Mouse (Mus musculus) gastrocnemius, adult 18-20 months (tissue): Measurements from ENCODE around the gene Nle1. TPM values are rescaled to one million over a fixed set of nuclear protein-coding genes. Genes with fewer than 3 reads are reported as not detected.

ENCODE experiments used
- DNase-seq: peaks from one replicate; pipeline ENCODE4 v3.0.0; 2021; ENCODE audit warnings: low spot score
- total RNA-seq, 2 experiments: library from RNA; stranded (reverse); gene quantifications; 2 replicates each; pipeline ENCODE4 v1.2.3; 2021

Nle1 gene
- total RNA-seq, 2 experiments from 2014 or later = 10.4 to 13.9 TPM

GRCm38 (mm10) chr11:82920768-82921167 is 12.6 kb upstream of the Nle1 start:
- no peak for DNase-seq

- peak; percentile 77 for DNase-seq
Observed at GRCm38 (mm10) chr11:82914711-82915352, 6.6 kb upstream of the Nle1 start.

GRCm38 (mm10) chr11:82910679-82911389 is 2.6 kb upstream of the Nle1 start:
- DNase-seq = peak; percentile 90

- no peak for DNase-seq
Observed at GRCm38 (mm10) chr11:82910250-82910649, 2.0 kb upstream of the Nle1 start, which contains the start of gene Unc45b. TSS of gene Unc45b (plus strand) at chr11:82910550.

GRCm38 (mm10) chr11:82908608-82908989 is 388 bp upstream of the Nle1 start:
- DNase-seq = no peak

GRCm38 (mm10) chr11:82905816-82906215 is 2.4 kb downstream of the Nle1 start:
- DNase-seq = no peak

- DNase-seq = no peak
Observed at GRCm38 (mm10) chr11:82904952-82905351, 3.3 kb downstream of the Nle1 start.

GRCm38 (mm10) chr11:82901606-82902310 is 6.5 kb downstream of the Nle1 start:
- no peak for DNase-seq

GRCm38 (mm10) chr11:82899720-82900119 is 8.5 kb downstream of the Nle1 start:
- DNase-seq = no peak

- no peak for DNase-seq
Observed at GRCm38 (mm10) chr11:82897478-82897877, 10.7 kb downstream of the Nle1 start.

- DNase-seq = no peak
Observed at GRCm38 (mm10) chr11:82891936-82892335, 16.3 kb downstream of the Nle1 start, which contains the start of gene Fndc8. TSS of gene Fndc8 (plus strand) at chr11:82892124.

GRCm38 (mm10) chr11:82890342-82890762 is 17.9 kb downstream of the Nle1 start, which contains the start of gene Rad51d:
TSS of gene Rad51d (minus strand) at chr11:82890614.
- peak; percentile 94 for DNase-seq

- DNase-seq = no peak
Observed at GRCm38 (mm10) chr11:82889524-82890341, 18.5 kb downstream of the Nle1 start.

GRCm38 (mm10) chr11:82888491-82888946 is 19.7 kb downstream of the Nle1 start:
- no peak for DNase-seq

- no peak for DNase-seq
Observed at GRCm38 (mm10) chr11:82886559-82886958, 21.7 kb downstream of the Nle1 start.

GRCm38 (mm10) chr11:82883180-82883579 is 25.0 kb downstream of the Nle1 start:
- DNase-seq = no peak

GRCm38 (mm10) chr11:82877726-82878344 is 30.4 kb downstream of the Nle1 start:
- DNase-seq = no peak

- no peak for DNase-seq
Observed at GRCm38 (mm10) chr11:82875631-82876030, 32.6 kb downstream of the Nle1 start.

- no peak for DNase-seq
Observed at GRCm38 (mm10) chr11:82874924-82875323, 33.3 kb downstream of the Nle1 start.

- peak; percentile 93 for DNase-seq
Observed at GRCm38 (mm10) chr11:82871031-82871446, 37.2 kb downstream of the Nle1 start, which contains the start of gene Rffl. TSS of gene Rffl (minus strand) at chr11:82871210.
